Mouse (Mus musculus) testis, adult 2 months (tissue): ENCODE data around the gene Irf8.

ENCODE experiments used
- CTCF ChIP-seq: fragments of 200-500 bp; IDR thresholded peaks from 2 replicates; pipeline ENCODE4 v1.5.1; 2012; ENCODE audit warnings: low read depth, mild to moderate bottlenecking, inconsistent platforms, low read length, moderate library complexity; ENCODE audit not compliant: control insufficient read depth, insufficient read depth, insufficient replicate concordance
- POLR2A ChIP-seq: fragments of 200-500 bp; IDR thresholded peaks from 2 replicates; pipeline ENCODE4 v1.6.1; 2012; ENCODE audit warnings: low read depth, mild to moderate bottlenecking, inconsistent platforms, low read length, moderate library complexity; ENCODE audit not compliant: control insufficient read depth

DNA sequence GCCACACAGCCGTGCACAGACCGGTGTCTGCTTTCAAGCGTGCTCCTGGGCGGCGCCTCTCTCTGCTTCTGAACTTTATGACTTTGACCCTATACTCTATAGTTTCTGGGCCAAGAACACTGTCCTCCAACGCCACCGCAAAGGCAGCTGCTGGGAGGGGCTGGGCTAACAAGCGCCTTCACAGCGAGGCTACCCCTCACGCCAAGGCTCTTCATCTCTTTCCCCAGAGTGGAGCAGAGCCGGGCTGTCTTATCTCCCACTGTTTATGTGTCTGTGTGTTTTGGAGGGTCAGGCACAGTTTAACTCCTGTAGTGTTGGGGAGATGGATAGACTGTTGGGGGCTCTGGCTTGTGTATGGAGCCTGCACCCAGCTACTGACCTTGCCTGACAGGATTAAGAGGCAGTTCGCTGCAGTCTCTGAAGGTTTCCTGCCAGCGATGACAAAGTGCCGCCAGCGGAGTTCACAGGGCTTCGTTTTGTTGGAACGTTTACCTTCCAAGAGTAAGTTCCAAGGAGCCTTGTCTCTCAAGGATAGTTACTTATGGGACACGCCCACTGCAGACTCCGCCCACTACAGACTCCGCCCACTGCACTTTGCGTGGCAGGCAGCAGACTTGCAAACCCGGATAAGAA is 42.2 kb upstream of the Irf8 start:
- no peak for TF ChIP-seq CTCF
- no peak for TF ChIP-seq POLR2A
